Mouse (Mus musculus): ENCODE measurements at regions not wholly inside any gene's neighbourhood (a gene's known extent, or its start where the extent isn't known, plus 50 kb on each side); places are given as distances from the start of the nearest gene placed in this dataset.
A peak's percentile ranks its signal among the peaks of the same experiment; 100 is the strongest.

DNA sequence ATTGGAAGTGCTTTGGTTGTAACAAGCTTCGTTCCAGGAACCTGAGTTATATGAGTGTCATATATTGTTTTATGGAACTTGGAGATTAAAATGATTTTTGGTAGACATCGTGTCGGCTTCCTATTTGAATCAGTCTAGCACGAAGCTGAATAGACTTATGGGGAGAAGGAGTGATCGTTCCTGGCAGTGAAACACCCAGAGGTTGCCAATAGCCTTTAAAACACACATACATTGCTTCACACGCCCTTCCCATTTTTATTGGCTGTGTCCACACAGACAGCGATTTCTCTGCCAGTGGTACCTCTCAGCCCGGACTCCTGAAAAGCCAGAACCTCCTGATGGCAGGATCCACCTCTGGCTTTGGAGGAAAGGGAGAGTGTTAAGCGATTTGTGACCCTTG, 57.0 kb upstream of the Daam1 start:
- H3K4me3 ChIP-seq (replicated peaks) = no peak overlapping the region
- H3K36me3 ChIP-seq (replicated peaks; ENCODE audit: low read length) = no peaks in the 10 kb centered on the region
- peaks cover 27% of the 10 kb centered on the region for H3K27me3 ChIP-seq (replicated peaks)
- peaks cover 24% of the 10 kb centered on the region for H3K4me1 ChIP-seq
- H3K9me3 ChIP-seq = no peaks in the 10 kb centered on the region
- TF ChIP-seq GATA1 (IDR thresholded peaks at IDR 0.05; ENCODE audit: borderline replicate concordance, low read length) = no peak
- TF ChIP-seq FLI1 (IDR thresholded peaks at IDR 0.05; ENCODE audit: low read length) = no peak

- Histone ChIP-seq H3K9me3 (no peaks in the 10 kb centered on the region), H3K36me3 (replicated peaks; ENCODE audit: low read length) (no peaks in the 10 kb centered on the region), H3K4me3 (replicated peaks) (no peak overlapping the region), H3K27me3 (replicated peaks) (peaks cover 27% of the 10 kb centered on the region), H3K4me1 (peaks cover 21% of the 10 kb centered on the region)
- TF ChIP-seq GATA1 (IDR thresholded peaks at IDR 0.05; ENCODE audit: borderline replicate concordance, low read length) = no peak
- no peak for TF ChIP-seq FLI1 (IDR thresholded peaks at IDR 0.05; ENCODE audit: low read length)
Observed at GRCm38 (mm10) chr12:71775126-71775525, 55.8 kb upstream of the Daam1 start.

GRCm38 (mm10) chr12:71778137-71778536, 52.7 kb upstream of the Daam1 start:
- H3K4me3 ChIP-seq (replicated peaks) = peak overlapping the region; percentile 25
- H3K4me1 ChIP-seq = peaks cover 28% of the 10 kb centered on the region
- no peaks in the 10 kb centered on the region for H3K9me3 ChIP-seq
- TF ChIP-seq FLI1 (IDR thresholded peaks at IDR 0.05; ENCODE audit: low read length) (no peak), GATA1 (IDR thresholded peaks at IDR 0.05; ENCODE audit: borderline replicate concordance, low read length) (no peak)
- peaks cover 19% of the 10 kb centered on the region for H3K27me3 ChIP-seq (replicated peaks)
- H3K36me3 ChIP-seq (replicated peaks; ENCODE audit: low read length) = no peaks in the 10 kb centered on the region

DNA sequence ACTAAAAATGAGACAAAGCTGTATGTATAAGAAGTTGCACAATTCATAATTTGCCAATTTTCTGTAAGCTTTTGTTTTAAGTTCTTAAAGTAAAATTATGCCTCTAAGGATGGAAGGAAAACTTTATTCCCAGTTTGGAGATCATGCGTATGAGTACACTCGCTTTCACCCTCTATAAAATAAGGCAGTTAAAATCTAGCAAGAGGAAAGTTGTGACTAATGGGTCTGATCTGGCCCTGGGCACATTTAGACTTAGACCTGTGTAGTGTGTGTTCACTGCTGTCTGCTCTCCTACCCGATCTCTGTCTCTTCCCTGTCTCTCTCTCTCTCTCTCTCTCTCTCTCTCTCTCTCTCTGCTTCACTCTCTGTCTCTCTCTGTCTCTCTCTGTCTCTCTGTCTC, 51.9 kb upstream of the Daam1 start:
- Histone ChIP-seq H3K4me1 (peaks cover 28% of the 10 kb centered on the region), H3K27me3 (replicated peaks) (peaks cover 18% of the 10 kb centered on the region), H3K4me3 (replicated peaks) (no peak overlapping the region), H3K36me3 (replicated peaks; ENCODE audit: low read length) (no peaks in the 10 kb centered on the region), H3K9me3 (no peaks in the 10 kb centered on the region)
- no peak for TF ChIP-seq FLI1 (IDR thresholded peaks at IDR 0.05; ENCODE audit: low read length)
- no peak for TF ChIP-seq GATA1 (IDR thresholded peaks at IDR 0.05; ENCODE audit: borderline replicate concordance, low read length)

DNA sequence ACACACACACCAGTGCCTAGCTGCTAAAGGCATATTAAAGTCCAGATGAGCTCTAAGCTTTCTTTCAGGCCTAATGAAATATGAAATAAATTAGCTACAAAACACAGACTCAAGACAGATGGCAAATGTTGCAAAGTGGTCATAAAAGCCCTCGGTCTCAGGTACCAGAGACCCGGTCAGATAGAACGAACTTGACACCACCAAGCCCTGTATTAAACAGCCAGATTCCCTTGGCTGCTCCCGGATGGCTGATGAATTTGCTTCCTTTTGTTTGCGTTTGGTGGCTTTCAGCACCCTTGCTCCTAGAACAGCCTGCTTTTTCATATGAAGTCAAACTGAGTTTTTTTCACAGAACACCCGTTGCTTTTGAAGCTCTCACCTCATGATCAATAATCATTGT, 51.5 kb upstream of the Daam1 start:
- no peaks in the 10 kb centered on the region for H3K36me3 ChIP-seq (replicated peaks; ENCODE audit: low read length)
- H3K9me3 ChIP-seq = no peaks in the 10 kb centered on the region
- peaks cover 17% of the 10 kb centered on the region for H3K27me3 ChIP-seq (replicated peaks)
- no peak overlapping the region for H3K4me3 ChIP-seq (replicated peaks)
- H3K4me1 ChIP-seq = peaks cover 28% of the 10 kb centered on the region
- TF ChIP-seq FLI1 (IDR thresholded peaks at IDR 0.05; ENCODE audit: low read length) (no peak), GATA1 (IDR thresholded peaks at IDR 0.05; ENCODE audit: borderline replicate concordance, low read length) (no peak)
